Mouse (Mus musculus): ENCODE measurements around the gene Gm10217.

DNA sequence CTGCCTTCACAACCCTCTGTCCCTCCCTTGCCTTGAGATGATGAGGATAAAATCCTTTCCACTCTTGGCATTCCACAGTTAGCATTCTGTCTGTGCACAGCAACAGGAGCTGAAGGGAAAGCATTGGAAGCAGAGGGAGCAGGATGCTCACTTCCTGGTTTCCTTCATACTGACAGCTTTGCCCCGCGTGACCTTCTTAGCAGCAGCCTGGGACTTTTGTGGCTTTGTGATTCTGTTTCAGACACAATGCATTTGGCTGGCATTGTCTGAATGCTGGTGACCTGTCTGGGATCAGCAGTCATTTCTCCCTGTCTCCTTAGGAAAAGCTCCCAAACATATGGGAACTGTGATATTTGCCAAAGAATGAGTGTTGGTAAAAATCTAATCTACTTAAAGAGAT lies 4.8 kb upstream of the Gm10217 start:
- TF ChIP-seq CTCF (IDR thresholded peaks at IDR 0.05; ENCODE audit: low read depth) (no peak), EP300 (IDR thresholded peaks at IDR 0.05; ENCODE audit: low read depth) (no peak)
